Mouse (Mus musculus): ENCODE results near the gene Eci1. TPM values are rescaled to one million over a fixed set of nuclear protein-coding genes. Genes with fewer than 3 reads are reported as not detected.

Eci1 gene
- 51.5 and 58.8 TPM in 2 replicates for polyA plus RNA-seq (2015; fragmentation: Nextera tagmentation; extraction: Ambion mirVana)

- Histone ChIP-seq H3K9ac (replicated peaks) (peak within 1 kb of the TSS; percentile 87), H3K9me3 (replicated peaks) (no peaks in the 10 kb centered on the region), H3K4me2 (peak within 1 kb of the TSS; percentile 58), H3K4me3 (replicated peaks) (peak within 1 kb of the TSS; percentile 69), H3K36me3 (peaks cover 35% of the 10 kb centered on the region), H3K27ac (replicated peaks) (peak within 1 kb of the TSS; percentile 97), H3K4me1 (peaks cover 28% of the 10 kb centered on the region), H3K27me3 (replicated peaks) (no peaks in the 10 kb centered on the region)
- under 1% methylated on average over 48 of the region's 48 CpGs for WGBS
- ATAC-seq (ENCODE audit: low FRiP score) = peak; percentile 95
Observed at GRCm38 (mm10) chr17:24426471-24427169, at the start of gene Eci1. Eci1 (plus strand) TSS chr17:24426641.

- H3K4me2 ChIP-seq = no peak overlapping the region
- H3K36me3 ChIP-seq = peaks cover 79% of the 10 kb centered on the region
- H3K9me3 ChIP-seq (replicated peaks) = no peaks in the 10 kb centered on the region
- H3K4me3 ChIP-seq (replicated peaks) = no peak overlapping the region
- H3K27me3 ChIP-seq (replicated peaks) = no peaks in the 10 kb centered on the region
- no peak for ATAC-seq (ENCODE audit: low FRiP score)
- WGBS = 92% methylated on average over 2 of the region's 2 CpGs
- H3K4me1 ChIP-seq = no peaks in the 10 kb centered on the region
- no peak overlapping the region for H3K27ac ChIP-seq (replicated peaks)
- H3K9ac ChIP-seq (replicated peaks) = no peak overlapping the region
Observed at GRCm38 (mm10) chr17:24378496-24378895, 47.9 kb upstream of the Eci1 start.

- no peaks in the 10 kb centered on the region for H3K4me1 ChIP-seq
- H3K27ac ChIP-seq (replicated peaks) = no peak overlapping the region
- no peak for ATAC-seq (ENCODE audit: low FRiP score)
- H3K9me3 ChIP-seq (replicated peaks) = no peaks in the 10 kb centered on the region
- 87% methylated on average over 8 of the region's 8 CpGs for WGBS
- H3K4me2 ChIP-seq = no peak overlapping the region
- no peak overlapping the region for H3K9ac ChIP-seq (replicated peaks)
- H3K27me3 ChIP-seq (replicated peaks) = no peaks in the 10 kb centered on the region
- no peak overlapping the region for H3K4me3 ChIP-seq (replicated peaks)
- H3K36me3 ChIP-seq = peaks cover 84% of the 10 kb centered on the region
Observed at GRCm38 (mm10) chr17:24383789-24384188, 42.7 kb upstream of the Eci1 start.

GRCm38 (mm10) chr17:24388711-24389110 lies 37.7 kb upstream of the Eci1 start:
- 88% methylated on average over 5 of the region's 5 CpGs for WGBS
- Histone ChIP-seq H3K27ac (replicated peaks) (no peak overlapping the region), H3K4me1 (no peaks in the 10 kb centered on the region), H3K36me3 (peaks cover 87% of the 10 kb centered on the region), H3K9me3 (replicated peaks) (no peaks in the 10 kb centered on the region), H3K27me3 (replicated peaks) (no peaks in the 10 kb centered on the region), H3K4me3 (replicated peaks) (no peak overlapping the region), H3K4me2 (no peak overlapping the region), H3K9ac (replicated peaks) (no peak overlapping the region)
- ATAC-seq (ENCODE audit: low FRiP score) = no peak

GRCm38 (mm10) chr17:24389865-24390264 lies 36.6 kb upstream of the Eci1 start:
- Histone ChIP-seq H3K36me3 (peaks cover 81% of the 10 kb centered on the region), H3K9me3 (replicated peaks) (no peaks in the 10 kb centered on the region), H3K9ac (replicated peaks) (no peak overlapping the region), H3K4me2 (no peak overlapping the region), H3K27me3 (replicated peaks) (no peaks in the 10 kb centered on the region), H3K27ac (replicated peaks) (no peak overlapping the region), H3K4me1 (no peaks in the 10 kb centered on the region), H3K4me3 (replicated peaks) (no peak overlapping the region)
- 5% methylated on average over 2 of the region's 2 CpGs for WGBS
- no peak for ATAC-seq (ENCODE audit: low FRiP score)

GRCm38 (mm10) chr17:24391149-24391548 lies 35.3 kb upstream of the Eci1 start:
- Histone ChIP-seq H3K9me3 (replicated peaks) (no peaks in the 10 kb centered on the region), H3K4me2 (no peak overlapping the region), H3K4me1 (no peaks in the 10 kb centered on the region), H3K27ac (replicated peaks) (no peak overlapping the region), H3K27me3 (replicated peaks) (no peaks in the 10 kb centered on the region), H3K9ac (replicated peaks) (no peak overlapping the region), H3K36me3 (peaks cover 78% of the 10 kb centered on the region), H3K4me3 (replicated peaks) (no peak overlapping the region)
- no peak for ATAC-seq (ENCODE audit: low FRiP score)
- WGBS = 70% methylated on average over 8 of the region's 8 CpGs

GRCm38 (mm10) chr17:24393527-24393926 lies 32.9 kb upstream of the Eci1 start:
- 35% methylated on average over 4 of the region's 4 CpGs for WGBS
- no peak overlapping the region for H3K27ac ChIP-seq (replicated peaks)
- no peaks in the 10 kb centered on the region for H3K4me1 ChIP-seq
- no peaks in the 10 kb centered on the region for H3K9me3 ChIP-seq (replicated peaks)
- ATAC-seq (ENCODE audit: low FRiP score) = no peak
- no peak overlapping the region for H3K4me2 ChIP-seq
- no peak overlapping the region for H3K4me3 ChIP-seq (replicated peaks)
- H3K36me3 ChIP-seq = peaks cover 78% of the 10 kb centered on the region
- no peaks in the 10 kb centered on the region for H3K27me3 ChIP-seq (replicated peaks)
- H3K9ac ChIP-seq (replicated peaks) = no peak overlapping the region

GRCm38 (mm10) chr17:24394456-24394855 lies 32.0 kb upstream of the Eci1 start:
- Histone ChIP-seq H3K9me3 (replicated peaks) (no peaks in the 10 kb centered on the region), H3K4me3 (replicated peaks) (no peak overlapping the region), H3K4me2 (no peak overlapping the region), H3K27me3 (replicated peaks) (no peaks in the 10 kb centered on the region), H3K9ac (replicated peaks) (no peak overlapping the region), H3K4me1 (no peaks in the 10 kb centered on the region), H3K27ac (replicated peaks) (no peak overlapping the region), H3K36me3 (peaks cover 78% of the 10 kb centered on the region)
- WGBS = 86% methylated on average over 7 of the region's 7 CpGs
- ATAC-seq (ENCODE audit: low FRiP score) = no peak

- WGBS = 87% methylated on average over 3 of the region's 3 CpGs
- no peaks in the 10 kb centered on the region for H3K4me1 ChIP-seq
- peaks cover 92% of the 10 kb centered on the region for H3K36me3 ChIP-seq
- H3K4me2 ChIP-seq = no peak overlapping the region
- H3K27me3 ChIP-seq (replicated peaks) = no peaks in the 10 kb centered on the region
- H3K4me3 ChIP-seq (replicated peaks) = no peak overlapping the region
- H3K9ac ChIP-seq (replicated peaks) = no peak overlapping the region
- ATAC-seq (ENCODE audit: low FRiP score) = no peak
- H3K9me3 ChIP-seq (replicated peaks) = no peaks in the 10 kb centered on the region
- H3K27ac ChIP-seq (replicated peaks) = no peak overlapping the region
Observed at GRCm38 (mm10) chr17:24402371-24402770, 24.1 kb upstream of the Eci1 start.

- Histone ChIP-seq H3K36me3 (peaks cover 91% of the 10 kb centered on the region), H3K27ac (replicated peaks) (no peak overlapping the region), H3K4me1 (no peaks in the 10 kb centered on the region), H3K9ac (replicated peaks) (0 out of 2 replicates have a peak overlapping the region, but pooled peaks have one; percentile 10), H3K27me3 (replicated peaks) (no peaks in the 10 kb centered on the region), H3K4me2 (no peak overlapping the region), H3K4me3 (replicated peaks) (no peak overlapping the region), H3K9me3 (replicated peaks) (no peaks in the 10 kb centered on the region)
- WGBS = 90% methylated on average over 12 of the region's 12 CpGs
- no peak for ATAC-seq (ENCODE audit: low FRiP score)
Observed at GRCm38 (mm10) chr17:24407116-24407803, 19.2 kb upstream of the Eci1 start.

GRCm38 (mm10) chr17:24413557-24414211 lies 12.8 kb upstream of the Eci1 start:
- peak; percentile 29 for ATAC-seq (ENCODE audit: low FRiP score)
- Histone ChIP-seq H3K4me1 (peaks cover 42% of the 10 kb centered on the region), H3K9ac (replicated peaks) (peak overlapping the region; percentile 52), H3K27me3 (replicated peaks) (no peaks in the 10 kb centered on the region), H3K4me2 (peak overlapping the region; percentile 94), H3K36me3 (peaks cover 46% of the 10 kb centered on the region), H3K9me3 (replicated peaks) (no peaks in the 10 kb centered on the region), H3K27ac (replicated peaks) (peak overlapping the region; percentile 89), H3K4me3 (replicated peaks) (peak overlapping the region; percentile 71)
- 32% methylated on average over 22 of the region's 22 CpGs for WGBS
